Mouse (Mus musculus) C2C12 (cell line): ENCODE measurements around the gene Gm28048. TPM values are rescaled to one million over a fixed set of nuclear protein-coding genes. Genes with fewer than 3 reads are reported as not detected.

Experiments used
- H3K27me3 ChIP-seq: one replicate; pipeline ENCODE4 v1.6.1; 2011; ENCODE audit not compliant: control insufficient read depth, insufficient read depth, insufficient read length
- H3K36me3 ChIP-seq: one replicate; pipeline ENCODE4 v1.6.1; 2011; ENCODE audit not compliant: control insufficient read depth, insufficient read depth
- H3K4me3 ChIP-seq: one replicate; pipeline ENCODE4 v1.5.1; 2011; ENCODE audit warnings: mild to moderate bottlenecking, control low read depth; ENCODE audit not compliant: poor library complexity, insufficient read depth, severe bottlenecking
- H3K79me2 ChIP-seq: one replicate; pipeline ENCODE4 v1.6.1; 2011; ENCODE audit not compliant: control insufficient read depth, insufficient read depth
- H3K79me3 ChIP-seq: one replicate; pipeline ENCODE4 v1.6.1; 2011; ENCODE audit warnings: low read depth, control low read depth
- H3ac ChIP-seq: one replicate; pipeline ENCODE3; 2011; ENCODE audit warnings: low read depth; ENCODE audit not compliant: control insufficient read depth, insufficient read length
- CEBPB ChIP-seq: IDR thresholded peaks from one replicate; pipeline ENCODE4 v1.6.1; 2011; ENCODE audit warnings: low read depth, mild to moderate bottlenecking, control low read depth, moderate library complexity
- CTCF ChIP-seq: IDR thresholded peaks from one replicate; pipeline ENCODE4 v1.5.1; 2011; ENCODE audit not compliant: control insufficient read depth, insufficient read depth, insufficient read length
- FOSL1 ChIP-seq: IDR thresholded peaks from one replicate; pipeline ENCODE4 v1.8.0; 2011; ENCODE audit warnings: mild to moderate bottlenecking, low read length; ENCODE audit not compliant: poor library complexity, insufficient read depth, severe bottlenecking
- MAX ChIP-seq: IDR thresholded peaks from one replicate; pipeline ENCODE4 v1.6.1; 2011; ENCODE audit warnings: mild to moderate bottlenecking, control low read depth
- MYOD1 ChIP-seq: IDR thresholded peaks from one replicate; pipeline ENCODE4 v1.6.1; 2011; ENCODE audit warnings: low read depth; ENCODE audit not compliant: control insufficient read depth, insufficient read length
- MYOG ChIP-seq: IDR thresholded peaks from one replicate; pipeline ENCODE4 v1.6.1; 2011; ENCODE audit not compliant: control insufficient read depth, insufficient read length; ENCODE audit errors: extremely low read depth
- USF1 ChIP-seq: IDR thresholded peaks from one replicate; pipeline ENCODE4 v1.6.1; 2011; ENCODE audit warnings: low read depth, mild to moderate bottlenecking, control low read depth, moderate library complexity
- polyA plus RNA-seq: library from polyadenylated mRNA; unstranded; fragments of >200 nt; fragmentation: generic; extraction: Trizol; gene quantifications from one replicate; pipeline ENCODE4 v1.2.1, GENCODE M21; 2012; ENCODE audit warnings: missing spikeins

Gm28048 gene
- polyA plus RNA-seq, 1 experiment = 1.4 TPM

DNA sequence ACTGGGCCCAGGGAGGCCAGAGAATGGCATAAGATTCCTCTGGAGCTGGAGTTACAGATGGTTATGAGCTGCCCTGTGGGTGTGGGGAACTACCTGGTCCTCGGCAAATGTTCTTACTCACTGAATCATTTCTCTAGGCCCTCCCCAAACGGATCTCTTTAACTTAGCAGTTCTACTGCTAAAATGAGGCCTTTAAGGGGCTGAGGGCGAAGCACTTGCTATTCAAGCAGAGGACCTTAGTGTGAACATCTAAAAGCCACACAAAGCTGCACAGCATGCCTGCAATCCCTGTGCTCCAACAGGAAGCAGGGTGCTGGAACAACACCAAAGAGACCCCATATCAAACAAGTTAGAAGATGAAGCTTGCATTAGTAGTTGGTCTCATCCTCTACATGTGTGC is 142.4 kb downstream of the Gm28048 start:
- TF ChIP-seq MYOG (no peak), CTCF (no peak), CEBPB (no peak), USF1 (no peak), MAX (no peak), FOSL1 (no peak), MYOD1 (no peak)
- Histone ChIP-seq H3ac (no peak overlapping the region), H3K4me3 (no peak overlapping the region), H3K79me2 (peaks cover 52% of the 10 kb centered on the region), H3K36me3 (peaks cover 19% of the 10 kb centered on the region), H3K79me3 (peaks cover 19% of the 10 kb centered on the region), H3K27me3 (no peaks in the 10 kb centered on the region)

DNA sequence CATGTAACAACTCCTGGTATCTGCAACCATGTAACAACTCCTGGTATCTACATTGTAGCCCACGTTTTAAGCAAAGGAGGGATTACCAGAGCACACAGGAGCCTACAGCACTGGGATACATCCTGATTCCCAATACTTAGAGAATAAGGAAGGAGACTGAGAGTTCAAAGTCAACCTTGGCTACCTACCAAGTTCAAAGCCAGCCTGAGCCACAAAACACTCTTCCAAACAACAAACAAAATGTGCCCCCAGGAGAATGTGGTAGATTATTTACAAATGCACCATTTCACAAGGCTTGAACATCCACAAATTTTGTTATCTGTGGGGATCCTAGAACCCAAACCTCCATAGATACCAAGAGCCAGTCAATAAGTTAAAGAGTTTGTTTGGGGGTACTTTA is 143.5 kb downstream of the Gm28048 start:
- Histone ChIP-seq H3K36me3 (peaks cover 23% of the 10 kb centered on the region), H3K27me3 (no peaks in the 10 kb centered on the region), H3ac (no peak overlapping the region), H3K79me3 (peaks cover 14% of the 10 kb centered on the region), H3K4me3 (no peak overlapping the region), H3K79me2 (peaks cover 41% of the 10 kb centered on the region)
- TF ChIP-seq USF1 (no peak), MYOD1 (no peak), FOSL1 (no peak), MYOG (no peak), MAX (no peak), CTCF (no peak), CEBPB (no peak)

GRCm38 (mm10) chr11:22836269-22836668 is 145.6 kb downstream of the Gm28048 start:
- TF ChIP-seq MYOD1 (no peak), CTCF (no peak), USF1 (no peak), MAX (no peak), MYOG (no peak), CEBPB (no peak), FOSL1 (no peak)
- peaks cover 23% of the 10 kb centered on the region for H3K36me3 ChIP-seq
- H3K79me2 ChIP-seq = peaks cover 23% of the 10 kb centered on the region
- no peaks in the 10 kb centered on the region for H3K27me3 ChIP-seq
- no peak overlapping the region for H3ac ChIP-seq
- no peak overlapping the region for H3K4me3 ChIP-seq
- H3K79me3 ChIP-seq = peaks cover 9% of the 10 kb centered on the region

GRCm38 (mm10) chr11:22832600-22832999 is 149.3 kb downstream of the Gm28048 start:
- peaks cover 23% of the 10 kb centered on the region for H3K36me3 ChIP-seq
- H3K4me3 ChIP-seq = no peak overlapping the region
- no peaks in the 10 kb centered on the region for H3K27me3 ChIP-seq
- H3K79me2 ChIP-seq = no peaks in the 10 kb centered on the region
- H3ac ChIP-seq = no peak overlapping the region
- no peak for TF ChIP-seq MAX
- no peak for TF ChIP-seq CTCF
- TF ChIP-seq CEBPB = no peak
- no peak for TF ChIP-seq MYOD1
- no peak for TF ChIP-seq USF1
- TF ChIP-seq FOSL1 = no peak
- TF ChIP-seq MYOG = no peak
- H3K79me3 ChIP-seq = peaks cover 2% of the 10 kb centered on the region

GRCm38 (mm10) chr11:22831916-22832315 is 150.0 kb downstream of the Gm28048 start:
- no peaks in the 10 kb centered on the region for H3K27me3 ChIP-seq

DNA sequence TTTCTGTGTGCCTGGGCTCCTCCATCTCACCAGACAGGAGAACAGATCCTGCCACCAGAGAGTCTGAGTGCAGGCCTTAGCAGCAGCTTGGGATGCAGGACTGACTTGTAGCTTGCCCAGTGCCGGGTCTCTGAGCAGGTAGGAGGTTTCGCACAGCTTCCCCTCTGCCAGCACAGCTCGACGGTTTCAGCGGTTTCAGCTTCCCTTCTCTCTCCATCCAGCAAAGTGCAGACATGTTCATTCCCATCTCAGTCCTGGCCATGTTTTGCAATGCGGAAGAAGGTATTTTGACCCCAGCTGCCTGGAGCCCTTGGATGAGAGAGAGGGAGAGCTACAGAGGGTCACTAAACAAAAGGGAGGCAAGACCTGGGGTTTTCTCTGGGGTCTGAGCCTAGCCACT is 151.2 kb downstream of the Gm28048 start:
- Histone ChIP-seq H3K79me2 (no peaks in the 10 kb centered on the region), H3K4me3 (no peak overlapping the region), H3ac (no peak overlapping the region), H3K36me3 (peaks cover 10% of the 10 kb centered on the region), H3K27me3 (no peaks in the 10 kb centered on the region), H3K79me3 (peaks cover 2% of the 10 kb centered on the region)
- no peak for TF ChIP-seq MAX
- no peak for TF ChIP-seq MYOG
- TF ChIP-seq CEBPB = no peak
- TF ChIP-seq FOSL1 = no peak
- no peak for TF ChIP-seq MYOD1
- TF ChIP-seq USF1 = no peak
- no peak for TF ChIP-seq CTCF

More at GRCm38 (mm10) chr11:22831916-22832315, 150.0 kb downstream of the Gm28048 start:
- Histone ChIP-seq H3K79me3 (peaks cover 2% of the 10 kb centered on the region), H3K36me3 (peaks cover 22% of the 10 kb centered on the region), H3ac (no peak overlapping the region), H3K79me2 (no peaks in the 10 kb centered on the region), H3K4me3 (no peak overlapping the region)
- TF ChIP-seq MAX = no peak
- TF ChIP-seq CTCF = no peak
- no peak for TF ChIP-seq CEBPB
- TF ChIP-seq FOSL1 = no peak
- no peak for TF ChIP-seq MYOG
